Mouse (Mus musculus) testis, postnatal 10 days (tissue): Measurements from ENCODE around the gene Mmp24.
"Not testable (repeated sequence)": the region's sequence is repeated elsewhere in the genome, so short reads cannot be mapped to it uniquely, and the experiment has no call there.

Experiments
- DNase-seq: peaks from one replicate; pipeline ENCODE4 v3.0.0; 2021; ENCODE audit warnings: low spot score

The Mmp24 gene

DNA sequence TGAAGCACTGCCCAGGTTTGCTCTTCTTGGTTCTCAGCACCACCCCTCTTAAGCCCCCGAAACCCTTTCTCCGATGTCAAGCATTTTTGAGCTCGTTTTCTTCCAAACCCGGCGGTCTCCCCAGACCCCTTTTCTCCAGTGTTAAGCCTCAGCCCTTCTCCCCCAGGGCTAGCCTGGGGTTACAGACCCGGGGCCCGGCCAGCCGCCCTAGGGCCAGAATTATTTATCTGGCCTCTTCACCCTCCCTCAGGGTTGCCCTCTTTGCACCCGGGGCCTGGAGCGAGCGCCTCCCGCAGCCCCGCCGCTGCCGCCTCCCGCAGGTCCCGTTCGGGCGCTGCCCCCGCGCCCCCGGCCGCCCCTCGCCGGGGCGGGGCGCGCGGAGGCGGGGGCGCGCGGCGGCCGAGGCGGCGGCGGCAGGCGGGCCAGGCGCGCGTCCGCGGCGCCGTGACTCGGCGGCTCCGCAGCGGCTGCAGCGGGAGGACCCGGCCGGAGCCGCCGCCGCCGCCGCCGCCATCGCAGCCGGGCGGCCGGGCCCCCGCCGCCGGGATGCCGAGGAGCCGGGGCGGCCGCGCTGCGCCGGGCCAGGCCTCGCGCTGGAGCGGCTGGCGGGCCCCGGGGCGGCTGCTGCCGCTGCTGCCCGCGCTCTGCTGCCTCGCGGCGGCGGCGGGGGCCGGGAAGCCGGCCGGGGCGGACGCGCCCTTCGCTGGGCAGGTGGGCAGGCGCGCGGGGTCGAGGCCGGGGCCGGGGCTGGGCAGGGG, at the start of gene Mmp24:
Gene Mmp24 (plus strand): TSS at position 416 of the 758 bp plus-strand sequence.
- DNase-seq, result no peak

DNA sequence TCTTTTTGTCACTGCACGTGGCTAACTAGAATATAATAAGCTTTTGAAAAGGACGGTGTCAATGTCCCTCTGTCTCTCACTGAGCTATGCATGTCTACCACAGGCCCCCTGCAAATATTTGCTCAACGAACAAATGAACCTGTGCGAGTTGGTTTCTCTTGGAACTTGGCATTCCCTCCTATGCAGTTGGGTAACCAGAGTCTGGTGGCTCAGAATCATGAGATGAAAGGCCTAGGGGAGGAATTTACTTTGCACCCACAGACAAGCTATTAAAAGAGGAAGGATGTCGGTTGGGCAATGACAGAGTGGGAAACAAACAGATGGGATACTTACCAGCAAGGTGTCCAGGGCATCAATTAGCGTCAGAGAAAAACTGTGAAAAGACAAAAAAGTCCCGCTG, 48.8 kb upstream of the Mmp24 start:
- no peak for DNase-seq

DNA sequence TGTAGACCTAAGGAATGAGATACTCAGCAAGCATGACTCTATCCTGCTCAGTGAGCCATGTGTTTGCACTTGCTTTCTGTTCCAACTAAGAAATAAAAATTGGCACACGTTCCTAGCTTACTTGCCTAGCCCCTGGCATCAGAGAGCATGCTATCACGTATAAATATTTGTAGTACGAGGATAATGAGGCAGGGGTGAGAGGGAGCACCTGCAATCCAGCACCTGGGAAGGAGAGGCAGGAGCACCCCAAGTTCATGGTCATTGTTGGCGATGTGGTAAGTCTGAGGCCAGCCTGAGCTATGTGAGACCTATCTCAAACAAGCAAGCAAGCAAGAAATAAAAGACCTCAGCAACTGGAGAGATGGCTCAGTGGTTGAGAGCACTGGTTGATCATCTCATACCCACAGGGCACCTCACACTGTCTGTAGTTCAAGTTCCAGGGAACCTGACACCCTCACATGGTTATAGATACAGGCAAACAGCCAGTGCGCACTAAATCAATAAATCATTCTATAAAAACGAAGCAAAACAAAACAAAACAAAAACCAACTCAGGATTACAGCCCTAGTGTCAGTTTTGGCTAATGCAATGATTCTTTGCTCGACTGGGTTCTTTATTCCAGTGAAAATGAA, 47.3 kb upstream of the Mmp24 start:
- no peak for DNase-seq

DNA sequence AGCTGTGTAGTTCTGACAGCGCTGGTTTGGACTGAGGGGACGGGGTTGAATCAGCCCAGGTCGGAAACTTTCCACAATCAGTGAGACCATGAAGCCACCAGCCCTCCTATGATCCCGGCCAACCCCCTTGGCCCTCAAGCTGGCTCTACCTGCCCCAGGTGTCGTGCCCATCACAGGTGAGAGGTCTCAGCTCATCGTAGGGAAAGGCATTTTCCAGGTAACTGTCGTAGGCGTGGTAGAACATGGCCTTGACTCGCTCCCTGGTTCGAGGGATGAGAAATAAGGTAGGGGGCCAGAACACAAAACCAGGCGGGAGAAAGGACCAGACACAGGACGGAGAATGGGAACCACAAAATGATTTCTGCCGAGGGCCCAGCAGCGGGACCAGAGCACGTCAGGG, 46.4 kb upstream of the Mmp24 start:
- DNase-seq, result no peak

DNA sequence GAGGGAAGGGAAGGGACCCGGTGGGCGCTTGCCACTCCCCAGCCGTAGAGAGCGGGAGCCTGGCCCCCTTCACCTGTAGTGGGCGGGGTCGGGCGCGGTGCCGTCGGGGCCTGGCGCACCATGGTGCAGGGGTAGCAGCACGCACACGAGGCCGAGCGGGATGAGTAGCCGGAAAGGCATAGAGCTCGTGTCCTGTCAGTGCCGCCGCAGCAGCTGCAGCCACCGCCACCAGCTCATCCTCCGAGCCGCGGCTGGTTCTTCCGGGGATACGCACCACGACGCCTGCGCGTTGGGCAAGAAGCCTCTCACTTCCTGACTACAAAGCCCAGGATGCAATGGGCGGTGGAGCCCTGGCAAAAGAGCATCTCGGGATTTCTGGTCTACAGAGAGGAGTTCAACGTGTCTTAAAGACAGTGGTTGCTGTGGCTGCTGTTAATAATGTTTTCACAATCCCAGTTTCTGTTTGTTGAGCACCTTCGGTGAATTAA, 45.9 kb upstream of the Mmp24 start, which contains the start of gene Edem2:
Gene Edem2 (minus strand): TSS at position 318 of the 488 bp plus-strand sequence.
- DNase-seq, result peak; percentile 92

DNA sequence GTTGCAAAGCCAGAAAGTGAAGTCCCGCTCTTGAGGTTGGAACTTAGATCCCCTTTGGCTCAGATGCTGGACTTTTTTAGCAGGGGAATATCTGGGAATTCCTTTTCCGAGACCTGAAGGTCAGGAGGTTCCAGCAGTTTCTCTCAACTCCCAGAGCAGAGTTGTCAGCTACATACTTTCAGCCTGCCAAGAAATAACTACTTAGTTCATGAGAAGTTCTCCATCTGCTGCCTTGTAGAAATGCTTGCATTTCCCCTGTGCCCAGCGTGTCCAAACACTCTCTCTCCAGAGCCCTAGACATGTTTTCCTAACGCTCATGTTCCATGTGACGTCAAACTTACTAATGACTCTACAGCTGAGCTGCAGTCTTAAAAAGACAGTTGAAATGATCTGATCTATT, 40.1 kb upstream of the Mmp24 start:
- no peak for DNase-seq

DNA sequence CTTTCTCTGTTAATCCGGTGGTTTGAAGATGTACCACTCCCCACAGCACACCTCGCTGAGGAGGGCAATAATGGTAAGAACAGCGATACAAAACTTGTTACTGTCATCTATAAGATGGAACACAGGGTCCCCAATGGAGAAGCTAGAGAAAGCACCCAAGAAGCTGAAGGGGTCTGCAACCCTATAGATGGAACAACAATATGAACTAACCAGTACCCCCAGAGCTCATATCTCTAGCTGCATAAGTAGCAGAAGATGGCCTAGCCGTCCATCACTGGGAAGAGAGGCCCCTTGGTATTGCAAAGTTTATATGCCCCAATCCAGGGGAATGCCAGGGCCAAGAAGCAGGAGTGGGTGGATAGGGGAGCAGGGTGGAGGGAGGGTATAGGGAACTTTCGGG, 39.4 kb upstream of the Mmp24 start, which contains the start of gene Gm17581:
Gene Gm17581 (minus strand): TSS at position 101 of the 400 bp plus-strand sequence.
- not testable (repeated sequence) for DNase-seq

DNA sequence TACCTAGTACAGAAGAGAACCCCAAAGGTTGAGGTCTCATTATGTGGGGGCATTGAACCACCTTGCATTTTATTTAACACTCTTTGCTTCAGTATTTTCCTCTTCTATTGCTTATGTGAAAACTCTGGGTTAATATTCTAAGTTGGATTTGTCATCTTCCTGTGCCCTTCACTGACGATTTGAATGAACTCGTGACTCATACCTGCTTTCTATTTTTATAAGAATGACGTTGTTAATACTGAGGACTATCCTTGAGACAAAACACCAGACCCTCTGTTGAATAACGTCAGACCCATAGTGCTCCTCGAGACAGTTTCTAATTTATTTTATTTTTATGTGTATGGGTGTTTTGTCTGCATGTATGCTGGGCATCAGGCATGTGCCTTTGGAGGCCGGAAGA, 38.2 kb upstream of the Mmp24 start:
- no peak for DNase-seq

DNA sequence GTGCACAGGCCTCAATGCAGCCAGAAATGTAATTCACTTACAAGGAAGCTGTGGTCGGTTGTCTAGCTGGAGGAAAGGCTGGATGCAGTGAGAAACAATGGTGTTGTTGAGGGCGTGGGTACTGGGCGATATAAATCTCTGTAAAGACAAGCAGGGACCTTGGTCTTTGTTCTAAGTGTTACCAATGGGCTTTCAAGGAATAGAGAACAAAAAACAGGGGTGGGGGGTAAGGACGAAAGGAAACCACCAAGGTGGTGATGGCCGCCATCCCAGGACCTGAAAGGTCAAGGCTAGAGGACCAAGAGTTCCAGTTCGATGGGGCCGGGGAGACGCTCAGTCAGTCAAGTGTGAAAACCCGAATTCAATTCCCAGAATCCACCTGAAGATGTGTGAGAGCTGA, 37.3 kb upstream of the Mmp24 start:
- DNase-seq, result no peak

DNA sequence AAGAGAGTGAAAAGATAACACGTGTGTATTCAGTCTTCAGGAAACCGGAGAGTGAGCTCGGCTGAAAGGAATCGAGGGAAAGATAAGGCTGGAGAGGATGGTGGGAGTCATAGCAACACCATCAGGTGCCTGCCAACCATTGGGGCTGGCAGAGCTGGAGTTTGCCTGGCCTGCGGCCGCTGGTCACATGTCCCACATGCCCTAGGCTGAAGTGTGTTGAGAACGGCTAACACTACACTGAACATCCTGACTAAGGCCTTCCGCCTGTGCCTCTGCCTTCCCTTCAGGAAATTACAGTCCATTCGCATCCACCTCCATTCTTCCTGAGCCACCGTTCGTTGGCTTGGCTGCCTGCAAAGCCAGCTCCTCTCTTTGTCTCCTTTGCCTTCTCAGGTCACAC, 32.9 kb upstream of the Mmp24 start:
- no peak for DNase-seq

DNA sequence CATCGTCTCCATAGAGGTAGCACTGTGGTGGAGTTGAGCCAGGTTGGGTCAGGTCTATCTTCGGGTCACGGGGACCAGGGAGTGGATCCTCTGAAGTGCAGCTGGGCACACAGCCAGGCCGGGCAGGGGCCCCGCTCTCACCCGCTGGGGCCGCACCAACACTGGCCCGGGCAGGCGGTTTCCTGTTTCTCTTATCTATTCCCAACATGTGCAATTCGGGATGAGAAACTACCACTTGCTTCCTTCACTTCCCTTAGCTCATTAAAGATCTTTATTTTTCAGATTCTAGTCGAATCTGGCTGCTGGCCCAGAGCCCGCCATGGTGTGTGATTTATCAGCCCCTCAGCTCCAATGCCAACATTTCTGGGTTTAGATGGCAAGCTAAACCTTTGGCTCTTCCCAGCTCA, 32.2 kb upstream of the Mmp24 start:
- peak; percentile 63 for DNase-seq

DNA sequence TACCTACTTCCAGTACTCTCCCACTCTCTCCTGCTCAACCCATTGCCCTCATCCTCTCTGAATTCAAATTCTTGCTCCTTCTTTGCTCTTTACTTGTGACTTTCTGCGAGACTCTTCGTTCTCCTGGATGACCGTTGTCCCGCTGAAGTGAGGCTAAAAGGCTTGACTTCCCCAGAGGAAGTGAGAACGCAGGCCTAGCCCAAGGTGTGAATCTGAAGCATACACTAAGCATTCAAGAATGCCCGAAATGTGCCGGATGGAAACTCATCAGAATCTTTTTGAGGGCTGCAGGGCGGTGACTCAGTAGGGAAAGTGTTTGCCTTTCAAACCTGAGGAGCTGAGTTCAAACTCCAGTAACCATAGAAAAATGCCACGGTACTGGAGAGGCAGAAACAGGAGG, 31.8 kb upstream of the Mmp24 start:
- DNase-seq, result no peak

DNA sequence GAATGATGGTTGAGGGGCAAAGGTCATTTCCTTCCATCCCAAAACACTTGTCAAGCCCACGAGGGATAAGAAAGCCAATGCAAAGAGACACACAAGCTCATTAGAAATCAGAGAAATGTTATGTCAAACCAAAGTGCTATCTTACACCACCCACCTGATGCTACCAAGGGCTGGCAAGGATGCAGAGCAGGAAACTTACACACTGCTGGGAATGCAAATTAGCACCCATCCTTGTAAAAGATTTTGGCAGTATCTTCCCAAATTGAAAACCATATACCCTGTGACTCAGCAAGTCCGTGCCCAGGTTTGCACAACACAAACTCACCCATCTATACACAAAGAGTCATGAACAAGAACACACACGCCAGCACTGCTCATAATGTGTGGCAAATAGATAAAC, 29.7 kb upstream of the Mmp24 start:
- DNase-seq, result no peak

DNA sequence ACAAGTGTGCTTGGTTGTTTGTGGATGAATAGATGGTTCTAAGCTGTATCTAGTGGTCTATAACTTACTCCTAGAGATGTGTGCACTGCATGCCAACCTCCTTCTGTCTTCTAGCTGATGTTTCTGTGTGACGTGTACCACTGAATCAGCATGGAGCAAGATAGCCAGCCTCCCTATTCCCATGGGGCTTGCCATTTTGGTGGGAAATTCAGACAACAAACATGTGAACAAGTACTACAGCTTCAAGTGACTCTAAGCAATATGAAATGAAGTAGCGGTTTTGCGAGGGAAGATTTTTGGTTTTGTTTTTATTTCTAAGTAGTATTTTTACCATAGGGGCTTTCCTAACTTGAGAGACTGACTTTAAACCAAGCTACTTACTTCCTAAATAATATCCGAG, 25.7 kb upstream of the Mmp24 start:
- DNase-seq, result no peak

DNA sequence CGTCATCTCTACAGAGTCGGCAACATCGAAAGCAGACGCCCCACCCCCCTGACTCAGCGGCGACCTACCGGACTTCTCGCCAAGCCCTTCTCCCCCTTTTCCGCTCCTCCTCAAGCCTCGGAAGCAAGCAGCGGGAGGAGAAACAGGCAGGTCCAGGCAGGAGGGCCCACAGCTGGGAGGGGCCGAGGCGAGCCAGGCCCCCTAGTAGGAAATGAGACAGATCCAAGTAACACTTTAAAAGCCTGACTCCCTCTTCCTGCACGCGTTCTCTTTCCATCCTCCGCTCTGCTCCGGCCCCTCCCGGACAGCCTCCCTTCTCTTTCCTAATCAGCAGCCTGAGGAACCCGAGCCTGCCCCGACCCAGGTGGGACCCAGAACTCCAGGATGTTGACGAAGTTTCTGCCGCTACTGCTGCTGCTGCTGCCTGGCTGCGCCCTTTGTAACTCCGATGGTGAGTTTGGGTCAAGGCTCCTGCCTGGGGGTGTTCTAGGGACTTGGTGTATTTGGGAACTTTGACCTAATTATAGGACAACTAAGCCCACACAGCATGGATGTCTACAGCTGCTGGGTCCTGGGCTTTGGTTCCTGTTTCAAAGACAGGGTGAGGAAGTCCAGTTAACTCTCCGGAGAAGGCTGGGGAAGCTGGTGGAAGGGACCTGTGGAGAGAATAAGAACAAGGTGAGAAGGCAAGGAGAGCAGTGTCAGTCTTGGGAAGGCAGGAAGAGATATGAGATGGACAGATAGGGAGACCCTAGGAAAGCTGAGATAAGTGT, 23.9 kb upstream of the Mmp24 start, which contains the start of gene Procr:
Gene Procr (plus strand): TSS at position 104 of the 773 bp plus-strand sequence.
- peak; percentile 57 for DNase-seq

DNA sequence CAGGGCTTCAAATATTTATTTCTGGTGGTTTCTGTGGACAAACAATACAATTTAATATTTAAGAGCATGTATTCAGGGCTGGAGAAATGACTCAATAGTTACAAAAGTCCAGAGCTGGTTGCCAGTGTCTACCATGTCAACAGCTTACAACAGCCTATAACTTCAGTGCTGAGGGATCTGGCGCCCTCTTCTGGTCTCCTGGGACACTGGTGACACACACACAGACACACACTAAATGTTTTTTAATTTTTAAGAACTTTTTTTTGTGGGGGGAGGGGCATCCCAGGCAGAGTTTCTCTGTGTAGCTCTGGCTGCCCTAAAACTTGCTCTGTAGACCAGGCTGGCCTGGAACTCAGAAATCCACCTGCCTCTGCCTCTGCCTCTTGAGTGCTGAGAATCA, 19.4 kb upstream of the Mmp24 start:
- DNase-seq, result peak; percentile 79

DNA sequence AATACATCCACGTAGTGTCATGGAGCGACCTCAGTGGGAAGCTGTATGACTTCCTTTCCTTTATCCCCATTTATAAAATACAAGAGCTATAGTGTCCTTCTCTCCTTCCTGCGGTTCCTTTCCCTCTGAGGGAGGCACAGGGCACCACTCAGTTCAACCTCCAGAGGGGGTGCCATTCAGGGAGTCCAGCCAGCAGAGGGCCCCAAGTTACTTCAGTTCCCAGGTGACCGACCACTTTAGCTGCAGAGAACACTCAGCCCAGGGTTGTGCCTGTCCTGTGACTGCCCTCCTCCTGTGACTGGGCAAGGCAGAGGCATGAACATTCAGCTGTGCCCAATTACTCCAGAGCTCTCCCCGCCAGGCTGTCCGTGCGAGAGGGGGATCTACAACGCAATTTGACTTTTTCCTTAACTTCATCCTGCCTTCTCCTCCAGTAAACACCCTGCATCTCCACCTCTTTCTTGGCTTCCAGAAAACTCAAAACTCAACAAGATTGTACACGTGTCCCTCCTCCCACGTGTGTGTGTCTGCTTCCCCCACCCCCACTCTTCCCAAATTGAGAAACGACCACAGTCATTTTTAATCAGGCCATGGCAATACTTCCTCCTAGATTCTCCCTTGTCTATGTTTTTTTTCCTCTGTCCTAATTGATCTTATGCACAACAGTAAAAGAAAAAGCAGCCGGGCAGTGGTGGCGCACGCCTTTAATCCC, 18.1 kb upstream of the Mmp24 start:
- DNase-seq, result no peak

DNA sequence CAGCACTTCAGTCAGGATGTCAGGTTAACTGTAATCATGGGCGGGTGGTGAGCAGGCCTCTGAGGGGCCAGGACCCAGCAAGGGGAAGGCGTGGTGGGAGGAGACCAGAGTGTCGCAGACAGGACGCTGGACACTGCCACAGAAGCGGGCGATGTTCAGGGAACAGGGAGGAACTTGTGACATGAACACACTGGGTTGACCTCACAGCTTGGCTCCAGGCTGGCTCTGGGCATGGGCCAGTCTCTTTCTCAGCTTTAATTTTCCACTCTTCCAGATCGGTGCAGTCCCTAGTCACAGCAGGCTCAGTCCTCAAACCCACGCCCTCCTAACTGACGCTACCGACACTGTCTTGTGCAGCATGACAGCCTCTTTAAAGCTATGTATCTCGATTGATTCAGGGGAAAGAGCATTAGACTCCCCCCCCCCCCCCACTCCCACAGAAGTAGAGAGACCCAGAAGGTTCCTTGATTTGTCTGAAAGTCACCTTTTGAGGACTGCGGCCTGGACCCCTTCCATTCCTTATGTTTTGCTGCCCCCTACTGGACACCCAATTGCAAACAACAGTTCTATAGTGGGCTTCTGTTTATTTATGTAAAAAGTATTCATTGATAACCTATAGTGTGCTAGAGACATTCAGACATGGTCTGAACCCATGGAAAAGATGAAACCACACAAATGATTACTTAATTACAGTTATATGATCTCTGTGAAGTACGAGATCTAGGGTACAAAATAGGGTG, 10.3 kb upstream of the Mmp24 start:
- peak; percentile 90 for DNase-seq

DNA sequence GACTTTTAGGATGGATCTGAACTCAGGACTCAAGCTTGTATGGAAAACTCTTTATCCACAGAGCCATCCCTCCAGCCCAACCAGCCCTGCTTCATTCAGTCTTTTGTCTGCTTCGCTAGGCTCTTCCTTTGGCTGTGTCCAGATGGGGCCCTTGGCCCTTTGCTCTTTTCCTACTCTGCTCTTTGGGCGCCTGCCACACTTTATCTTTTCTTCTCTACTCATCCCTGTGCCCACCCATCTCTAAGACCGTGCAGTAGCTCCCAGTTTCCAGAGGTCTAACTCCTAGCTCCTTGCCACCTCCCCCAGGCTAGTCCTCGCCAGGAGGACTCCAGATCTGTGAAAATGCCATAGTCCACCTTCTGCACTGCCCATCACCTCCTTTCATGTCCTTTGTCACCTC, 1.5 kb upstream of the Mmp24 start:
- DNase-seq, result no peak

DNA sequence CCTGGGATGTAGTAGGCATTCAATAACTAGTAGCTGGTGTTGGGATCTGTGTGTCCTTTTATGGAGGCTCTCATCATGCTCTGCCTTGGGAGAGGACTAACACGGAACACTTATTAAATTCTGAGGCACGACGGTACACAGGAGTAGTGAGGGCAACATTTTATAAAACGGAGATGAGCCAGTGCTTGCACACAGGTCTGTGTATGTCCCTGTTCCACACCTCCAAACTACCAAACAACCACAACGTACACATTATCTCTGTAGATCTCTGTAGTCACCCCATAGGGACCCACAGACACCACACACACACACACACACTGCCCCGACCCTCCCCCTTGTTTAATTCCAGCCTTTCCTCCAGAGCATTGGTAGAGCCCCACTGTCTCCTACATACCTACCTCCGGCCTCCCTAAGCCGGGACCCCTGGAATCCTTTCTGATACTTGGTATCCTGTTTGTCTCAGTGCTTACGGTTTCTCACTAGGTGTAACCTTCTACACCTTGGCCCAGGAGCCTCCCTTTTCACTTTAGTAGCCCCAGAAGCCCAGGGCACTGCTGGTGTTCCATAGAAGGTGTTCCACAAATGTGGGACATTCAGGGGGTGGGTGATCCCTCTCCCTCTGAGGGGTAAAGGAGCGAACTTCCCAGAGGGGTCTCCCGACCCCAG, 748 bp upstream of the Mmp24 start:
- no peak for DNase-seq
